Mouse (Mus musculus): ENCODE measurements around the gene Ltbr. TPM values are rescaled to one million over a fixed set of nuclear protein-coding genes. Genes with fewer than 3 reads are reported as not detected.
"Not testable (repeated sequence)": the region's sequence is repeated elsewhere in the genome, so short reads cannot be mapped to it uniquely, and the experiment has no call there.

The Ltbr gene
- polyA plus RNA-seq, 1 experiment from 2014 or later: 37.8 TPM

DNA sequence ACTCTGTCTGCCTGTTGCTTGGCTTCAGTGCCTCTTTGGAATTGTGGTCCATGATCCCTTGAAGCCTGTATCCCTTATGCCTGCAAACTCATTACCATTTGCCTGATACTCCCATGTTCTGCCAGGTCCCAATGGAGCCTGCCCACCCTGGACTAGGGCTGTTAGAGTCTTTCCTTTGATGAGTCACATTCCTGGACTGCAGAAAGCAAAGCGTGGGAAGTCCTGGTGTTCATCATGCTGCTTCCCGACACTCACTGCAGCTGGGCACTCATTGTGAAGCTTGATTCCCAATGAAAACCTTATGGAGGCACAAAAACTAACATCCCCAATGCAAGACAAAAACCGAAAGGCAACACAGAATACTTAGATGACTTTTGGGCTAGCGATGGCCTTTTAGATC, 22.4 kb downstream of the Ltbr start:
- Histone ChIP-seq H3K27ac (no peak overlapping the region), H3K27me3 (no peaks in the 10 kb centered on the region), H3K4me3 (no peak overlapping the region), H3K9me3 (replicated peaks) (no peaks in the 10 kb centered on the region), H3K36me3 (no peaks in the 10 kb centered on the region), H3K9ac (no peak overlapping the region), H3K4me1 (replicated peaks) (no peaks in the 10 kb centered on the region), H3K4me2 (no peak overlapping the region)
- ATAC-seq (replicated peaks; ENCODE audit: insufficient number of reproducible peaks, insufficient read depth, low FRiP score, low read depth): no peak
- WGBS: 56% methylated on average over 4 of the region's 4 CpGs

DNA sequence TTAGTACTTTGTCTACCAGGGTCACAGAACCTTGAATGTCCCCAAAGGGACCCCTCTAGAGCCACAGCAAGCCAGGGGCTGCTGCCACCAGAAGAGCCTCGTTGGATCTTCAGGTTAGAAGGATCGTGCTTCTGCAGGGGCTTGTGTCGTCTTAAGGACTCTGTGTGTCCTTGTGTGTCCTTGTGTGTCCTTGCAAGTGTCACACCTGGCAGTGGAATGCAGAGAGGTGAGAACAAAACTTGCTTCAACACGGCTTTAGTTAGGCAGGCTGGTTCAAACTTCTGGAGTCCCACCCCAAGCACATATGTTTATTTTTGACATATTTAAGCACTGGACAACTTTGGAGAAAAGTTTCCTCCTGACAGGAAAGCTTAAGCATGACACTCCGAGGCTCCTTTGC, 25.0 kb downstream of the Ltbr start:
- ATAC-seq (replicated peaks; ENCODE audit: insufficient number of reproducible peaks, insufficient read depth, low FRiP score, low read depth): no peak
- no peak overlapping the region for H3K4me3 ChIP-seq
- H3K9me3 ChIP-seq (replicated peaks): no peaks in the 10 kb centered on the region
- 60% methylated on average over 5 of the region's 5 CpGs for WGBS
- H3K36me3 ChIP-seq: no peaks in the 10 kb centered on the region
- H3K27ac ChIP-seq: no peak overlapping the region
- H3K27me3 ChIP-seq: no peaks in the 10 kb centered on the region
- no peaks in the 10 kb centered on the region for H3K4me1 ChIP-seq (replicated peaks)
- no peak overlapping the region for H3K4me2 ChIP-seq
- no peak overlapping the region for H3K9ac ChIP-seq

DNA sequence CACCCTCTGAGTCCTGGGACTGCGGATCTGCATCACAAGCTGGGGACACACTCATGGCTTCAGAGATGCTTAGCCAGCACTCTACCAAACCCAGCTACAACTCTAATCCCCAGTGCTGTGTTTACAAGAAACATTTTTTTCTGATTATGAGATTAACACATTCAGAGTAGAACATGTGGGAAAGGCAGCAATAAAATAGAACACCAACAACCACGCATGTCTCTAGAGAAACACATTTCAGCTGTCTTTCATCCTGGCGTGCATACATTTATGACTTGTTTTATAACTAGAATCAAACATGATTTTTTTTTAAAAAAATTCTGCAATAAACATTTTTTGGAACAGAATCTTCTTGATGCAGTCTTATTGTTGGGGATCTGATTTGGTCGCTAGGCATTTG, 26.7 kb downstream of the Ltbr start:
- H3K4me1 ChIP-seq (replicated peaks): no peaks in the 10 kb centered on the region
- no peak overlapping the region for H3K27ac ChIP-seq
- no peaks in the 10 kb centered on the region for H3K27me3 ChIP-seq
- 84% methylated on average over 4 of the region's 4 CpGs for WGBS
- no peak overlapping the region for H3K4me2 ChIP-seq
- no peak for ATAC-seq (replicated peaks; ENCODE audit: insufficient number of reproducible peaks, insufficient read depth, low FRiP score, low read depth)
- no peak overlapping the region for H3K4me3 ChIP-seq
- no peaks in the 10 kb centered on the region for H3K9me3 ChIP-seq (replicated peaks)
- no peak overlapping the region for H3K9ac ChIP-seq
- no peaks in the 10 kb centered on the region for H3K36me3 ChIP-seq

DNA sequence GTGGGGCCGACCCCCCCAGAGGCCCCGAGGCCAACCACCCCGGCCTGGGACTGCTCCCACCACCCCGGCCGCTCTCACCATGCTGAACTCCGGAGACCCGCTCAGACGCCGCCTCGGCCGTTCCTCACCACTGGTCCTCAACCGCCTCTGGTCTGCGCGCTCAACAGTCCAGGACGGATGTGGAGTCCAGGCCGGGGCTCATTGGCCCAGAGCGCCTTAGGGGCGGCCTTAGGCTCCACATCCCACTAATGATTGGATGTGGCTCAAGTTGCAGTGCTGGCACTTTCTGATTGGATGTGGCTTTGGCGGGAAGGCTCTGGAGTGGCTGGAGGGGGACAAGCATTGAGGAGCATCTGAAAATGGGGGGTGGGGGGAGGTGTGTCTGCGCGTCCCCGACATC, 27.8 kb downstream of the Ltbr start, which contains the start of gene Tuba3a:
Gene Tuba3a (minus strand): TSS at position 153 of the 400 bp plus-strand sequence.
- H3K27me3 ChIP-seq: no peaks in the 10 kb centered on the region
- H3K4me2 ChIP-seq: no peak within 1 kb of the TSS
- no peak within 1 kb of the TSS for H3K27ac ChIP-seq
- no peaks in the 10 kb centered on the region for H3K4me1 ChIP-seq (replicated peaks)
- no peak; the same call in 1 of the 2 replicates for ATAC-seq (replicated peaks; ENCODE audit: insufficient number of reproducible peaks, insufficient read depth, low FRiP score, low read depth)
- no peak within 1 kb of the TSS for H3K4me3 ChIP-seq
- no peaks in the 10 kb centered on the region for H3K36me3 ChIP-seq
- H3K9me3 ChIP-seq (replicated peaks): no peaks in the 10 kb centered on the region
- no peak within 1 kb of the TSS for H3K9ac ChIP-seq
- WGBS: 94% methylated on average over 20 of the region's 22 CpGs

DNA sequence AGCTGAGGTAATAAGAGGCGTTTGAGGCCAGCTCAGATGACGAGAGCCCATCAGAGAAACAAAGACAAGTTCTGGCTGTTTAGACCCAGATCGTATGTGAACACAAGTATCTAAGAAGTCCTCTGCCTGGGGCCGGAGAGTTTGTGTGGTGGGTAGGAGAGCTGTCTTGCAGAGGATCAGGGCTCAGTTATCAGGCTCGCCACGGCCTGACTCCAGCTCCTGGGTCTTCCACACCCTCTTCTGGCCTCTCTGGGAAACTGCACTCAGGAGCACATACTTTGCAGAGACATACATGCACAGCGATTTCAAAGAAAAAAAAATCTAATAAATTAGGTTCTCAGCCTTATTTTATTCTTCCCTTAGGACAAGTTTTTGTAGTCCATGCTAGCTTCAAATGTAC, 28.9 kb downstream of the Ltbr start:
- Histone ChIP-seq H3K27ac (no peak overlapping the region), H3K4me3 (no peak overlapping the region)

DNA sequence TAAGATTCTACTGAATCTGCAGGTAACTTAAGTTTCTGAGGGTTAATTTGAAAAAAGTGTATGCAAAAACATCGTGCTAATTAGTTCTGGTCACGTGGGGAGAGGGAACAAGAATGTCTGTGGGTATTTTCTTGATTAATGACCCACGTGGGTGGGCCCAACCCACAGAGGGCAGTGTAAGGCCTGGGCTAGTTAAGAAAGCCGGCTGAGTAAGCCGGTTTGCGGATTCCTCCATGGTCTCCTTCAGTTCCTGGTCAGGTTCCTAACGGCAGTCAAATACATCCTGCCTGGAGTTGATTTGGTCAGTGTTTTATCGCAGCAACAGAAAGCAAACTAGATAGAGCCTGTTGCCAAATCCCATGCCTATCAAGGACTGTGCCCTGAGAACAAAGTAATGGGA, 29.4 kb downstream of the Ltbr start:
- no peaks in the 10 kb centered on the region for H3K36me3 ChIP-seq
- 40% methylated on average over 8 of the region's 8 CpGs for WGBS
- H3K4me2 ChIP-seq: no peak overlapping the region
- H3K27me3 ChIP-seq: no peaks in the 10 kb centered on the region
- H3K9ac ChIP-seq: no peak overlapping the region
- no peak overlapping the region for H3K4me3 ChIP-seq
- no peaks in the 10 kb centered on the region for H3K4me1 ChIP-seq (replicated peaks)
- no peaks in the 10 kb centered on the region for H3K9me3 ChIP-seq (replicated peaks)
- H3K27ac ChIP-seq: no peak overlapping the region
- no peak for ATAC-seq (replicated peaks; ENCODE audit: insufficient number of reproducible peaks, insufficient read depth, low FRiP score, low read depth)

More for the DNA sequence above, 28.9 kb downstream of the Ltbr start:
- H3K9me3 ChIP-seq (replicated peaks): no peaks in the 10 kb centered on the region
- ATAC-seq (replicated peaks; ENCODE audit: insufficient number of reproducible peaks, insufficient read depth, low FRiP score, low read depth): no peak
- WGBS: 86% methylated on average over 7 of the region's 7 CpGs
- no peaks in the 10 kb centered on the region for H3K27me3 ChIP-seq
- no peak overlapping the region for H3K9ac ChIP-seq
- H3K4me2 ChIP-seq: no peak overlapping the region
- H3K36me3 ChIP-seq: no peaks in the 10 kb centered on the region
- no peaks in the 10 kb centered on the region for H3K4me1 ChIP-seq (replicated peaks)

DNA sequence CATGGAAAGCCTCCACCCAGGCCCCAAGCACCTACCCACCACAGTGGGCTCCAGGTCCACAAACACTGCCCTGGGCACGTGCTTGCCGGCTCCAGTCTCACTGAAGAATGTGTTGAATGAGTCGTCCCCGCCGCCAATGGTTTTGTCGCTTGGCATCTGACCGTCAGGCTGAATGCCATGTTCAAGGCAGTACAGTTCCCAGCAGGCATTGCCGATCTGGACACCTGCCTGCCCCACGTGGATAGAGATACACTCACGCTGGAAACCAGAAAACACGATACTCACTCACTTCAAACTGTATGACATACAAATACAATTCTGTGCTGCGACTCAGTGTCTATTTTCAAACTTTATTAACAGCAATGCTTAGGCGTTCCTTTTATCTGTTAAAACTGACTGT, 31.0 kb downstream of the Ltbr start:
- WGBS: 87% methylated on average over 13 of the region's 13 CpGs
- not testable (repeated sequence) for H3K4me1 ChIP-seq (replicated peaks); ATAC-seq (replicated peaks; ENCODE audit: insufficient number of reproducible peaks, insufficient read depth, low FRiP score, low read depth); H3K9ac ChIP-seq; H3K9me3 ChIP-seq (replicated peaks); H3K4me2 ChIP-seq; H3K4me3 ChIP-seq; H3K36me3 ChIP-seq; H3K27ac ChIP-seq; H3K27me3 ChIP-seq

DNA sequence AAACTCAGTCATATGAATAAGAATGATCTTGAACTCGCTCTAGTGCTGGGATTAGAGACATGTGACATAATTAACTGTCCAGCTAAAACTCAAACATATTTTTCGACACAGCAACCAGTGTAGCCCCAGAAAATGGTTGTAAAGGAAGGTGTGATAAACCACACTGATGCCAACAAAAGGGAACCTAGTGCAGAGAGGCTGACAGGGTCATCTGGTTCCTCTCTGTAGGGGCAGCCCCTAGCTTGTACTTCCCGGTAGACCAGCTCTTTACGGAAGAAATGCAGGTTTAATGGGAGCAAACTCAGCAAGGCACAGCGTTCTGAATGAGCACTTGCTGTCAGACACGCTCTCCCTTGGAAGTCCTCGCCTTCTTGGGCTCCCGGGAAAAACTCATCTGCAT, 34.0 kb downstream of the Ltbr start:
- Histone ChIP-seq H3K4me1 (replicated peaks) (no peaks in the 10 kb centered on the region), H3K4me3 (no peak overlapping the region), H3K27me3 (no peaks in the 10 kb centered on the region), H3K9ac (no peak overlapping the region), H3K36me3 (no peaks in the 10 kb centered on the region), H3K27ac (no peak overlapping the region), H3K9me3 (replicated peaks) (no peaks in the 10 kb centered on the region), H3K4me2 (no peak overlapping the region)
- 50% methylated on average over 8 of the region's 8 CpGs for WGBS
- no peak for ATAC-seq (replicated peaks; ENCODE audit: insufficient number of reproducible peaks, insufficient read depth, low FRiP score, low read depth)

DNA sequence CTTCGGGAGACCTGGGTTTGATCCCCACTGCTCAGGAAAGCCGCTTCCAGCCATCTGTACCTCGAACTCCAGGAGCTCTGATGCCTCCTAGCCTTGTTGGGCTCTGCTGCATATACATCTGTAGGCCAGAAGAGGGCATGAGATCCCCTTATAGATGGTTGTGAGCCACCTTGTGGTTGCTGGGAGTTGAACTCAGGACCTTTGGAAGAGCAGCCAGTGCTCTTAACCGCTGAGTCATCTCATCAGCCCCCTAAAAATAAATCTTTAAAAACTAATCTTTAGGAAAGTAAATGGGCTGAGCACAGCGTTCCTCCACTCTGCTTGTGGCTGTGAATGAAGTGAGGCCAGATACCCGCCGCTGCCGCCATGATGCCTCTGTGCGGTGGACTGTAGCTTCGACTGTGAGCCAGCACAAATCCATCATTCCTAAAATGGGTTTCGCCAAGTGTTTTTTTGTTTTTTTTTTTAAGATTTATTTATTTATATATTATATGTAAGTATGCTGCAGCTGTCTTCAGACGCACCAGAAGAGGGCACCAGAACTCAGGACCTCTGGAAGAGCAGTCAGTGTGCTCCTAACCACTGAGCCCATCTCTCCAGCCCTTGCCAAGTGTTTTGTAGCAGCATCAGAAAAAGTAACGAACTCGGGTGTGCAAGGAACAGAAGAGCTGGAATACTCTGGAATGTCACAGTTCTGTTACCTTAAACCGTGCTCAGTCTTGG, 38.7 kb downstream of the Ltbr start:
- H3K4me3 ChIP-seq: no peak overlapping the region
- H3K9me3 ChIP-seq (replicated peaks): no peaks in the 10 kb centered on the region
- H3K27ac ChIP-seq: no peak overlapping the region
- no peak overlapping the region for H3K4me2 ChIP-seq
- H3K9ac ChIP-seq: no peak overlapping the region
- no peak for ATAC-seq (replicated peaks; ENCODE audit: insufficient number of reproducible peaks, insufficient read depth, low FRiP score, low read depth)
- WGBS: 54% methylated on average over 15 of the region's 15 CpGs
- H3K27me3 ChIP-seq: no peaks in the 10 kb centered on the region
- no peaks in the 10 kb centered on the region for H3K36me3 ChIP-seq
- H3K4me1 ChIP-seq (replicated peaks): peaks cover 7% of the 10 kb centered on the region

DNA sequence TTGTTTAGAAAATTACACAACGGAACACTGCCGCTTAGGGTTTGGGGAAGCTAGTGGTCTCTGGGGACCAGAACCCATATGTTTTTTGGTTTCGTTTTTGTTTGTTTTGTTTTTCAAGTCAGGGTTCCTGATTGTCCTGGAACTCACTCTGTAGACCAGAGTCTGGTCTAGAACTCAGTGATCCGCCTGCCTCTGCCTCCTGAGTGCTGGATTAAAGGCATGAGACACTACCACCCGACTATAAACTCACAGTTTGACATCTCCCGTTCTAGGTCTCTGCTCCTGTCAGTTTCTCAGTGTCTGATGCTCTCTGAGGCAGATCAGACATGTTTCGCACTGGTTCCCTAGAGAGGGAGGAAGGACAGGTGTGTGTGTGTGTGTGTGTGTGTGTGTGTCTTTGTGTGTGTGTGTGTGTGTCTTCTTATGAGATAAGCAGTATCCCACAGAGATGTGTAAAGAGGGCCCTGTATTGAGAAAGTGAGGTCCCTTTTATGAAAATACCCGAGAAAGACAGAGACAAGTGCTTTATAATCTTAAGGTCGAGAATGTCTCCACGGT, 41.4 kb downstream of the Ltbr start:
- Histone ChIP-seq H3K27me3 (no peaks in the 10 kb centered on the region), H3K4me3 (no peak overlapping the region), H3K36me3 (no peaks in the 10 kb centered on the region), H3K9me3 (replicated peaks) (no peaks in the 10 kb centered on the region), H3K27ac (no peak overlapping the region), H3K4me1 (replicated peaks) (peaks cover 7% of the 10 kb centered on the region), H3K4me2 (no peak overlapping the region), H3K9ac (no peak overlapping the region)
- ATAC-seq (replicated peaks; ENCODE audit: insufficient number of reproducible peaks, insufficient read depth, low FRiP score, low read depth): no peak
- WGBS: 71% methylated on average over 10 of the region's 10 CpGs

DNA sequence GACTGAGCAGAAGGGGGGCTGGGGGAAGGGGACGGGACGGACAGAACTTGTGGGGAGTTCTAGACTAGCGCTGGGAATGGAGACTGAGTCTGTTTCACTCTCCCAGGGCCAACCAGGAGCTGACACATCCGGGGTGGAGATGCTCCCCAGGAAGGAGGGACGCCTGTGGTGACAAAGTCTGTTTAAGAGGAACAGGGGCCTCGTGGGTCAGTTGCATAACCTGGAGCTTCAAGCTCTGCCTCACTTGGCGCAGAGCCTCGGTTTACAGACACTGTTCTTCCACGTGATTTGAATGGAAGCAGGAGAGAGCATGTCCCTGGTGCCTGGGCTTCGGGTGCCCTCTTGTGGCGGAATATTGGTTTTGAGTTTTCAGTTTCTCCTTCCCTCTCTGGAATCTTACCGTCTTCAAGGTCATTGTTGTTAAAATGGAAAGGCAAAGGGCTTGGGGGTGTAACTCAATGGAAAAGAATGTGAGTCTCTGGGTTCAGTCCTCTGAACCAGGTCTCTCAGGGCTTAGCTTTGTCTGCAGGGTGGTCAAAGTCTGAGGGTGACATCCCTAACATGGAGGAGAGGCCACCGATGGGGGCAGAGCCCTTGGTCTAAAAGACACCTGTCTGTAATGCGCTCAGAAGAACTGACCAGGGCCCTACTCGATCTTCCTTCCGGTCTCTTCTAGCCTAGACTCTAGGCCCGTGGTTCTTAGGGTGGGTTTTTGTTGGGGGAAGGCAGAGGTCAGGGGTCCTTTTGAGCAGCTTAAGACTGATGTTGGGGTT, 42.0 kb downstream of the Ltbr start:
- H3K4me1 ChIP-seq (replicated peaks): peaks cover 7% of the 10 kb centered on the region
- no peaks in the 10 kb centered on the region for H3K27me3 ChIP-seq
- peak overlapping the region; percentile 42; the same call in 1 of the 2 replicates for H3K9ac ChIP-seq
- 14% methylated on average over 17 of the region's 17 CpGs for WGBS
- ATAC-seq (replicated peaks; ENCODE audit: insufficient number of reproducible peaks, insufficient read depth, low FRiP score, low read depth): peak; percentile 88
- H3K4me3 ChIP-seq: 0 out of 2 replicates have a peak overlapping the region, but pooled peaks have one; percentile 14
- H3K4me2 ChIP-seq: peak overlapping the region; percentile 52
- H3K27ac ChIP-seq: peak overlapping the region; percentile 36; the same call in 1 of the 2 replicates
- H3K36me3 ChIP-seq: no peaks in the 10 kb centered on the region
- H3K9me3 ChIP-seq (replicated peaks): no peaks in the 10 kb centered on the region

Measured in heart, embryonic 15.5 days (tissue).